Mouse (Mus musculus) limb, embryonic 10.5 days (tissue): ENCODE data around the gene Myo1b. TPM values are rescaled to one million over a fixed set of nuclear protein-coding genes. Genes with fewer than 3 reads are reported as not detected.

Experiments
- DNase-seq: peaks from one replicate; pipeline ENCODE4 v3.0.0-alpha.2; 2017; ENCODE audit warnings: low spot score
- H3K27ac ChIP-seq: fragments of 300-500 bp; sonication (generic); 2 replicates; pipeline ENCODE4 v1.5.1; 2016; ENCODE audit warnings: mild to moderate bottlenecking
- H3K27me3 ChIP-seq: fragments of 300-500 bp; sonication (generic); 2 replicates; pipeline ENCODE4 v1.6.1; 2016; ENCODE audit warnings: low read depth, mild to moderate bottlenecking; ENCODE audit not compliant: poor library complexity, severe bottlenecking
- H3K36me3 ChIP-seq: fragments of 300-500 bp; sonication (generic); 2 replicates; pipeline ENCODE4 v1.6.1; 2016; ENCODE audit warnings: mild to moderate bottlenecking, moderate library complexity
- H3K4me1 ChIP-seq: fragments of 300-500 bp; sonication (generic); 2 replicates; pipeline ENCODE4 v1.6.1; 2016
- H3K4me3 ChIP-seq: fragments of 300-500 bp; sonication (generic); 2 replicates; pipeline ENCODE4 v1.5.1; 2016; ENCODE audit warnings: mild to moderate bottlenecking, moderate library complexity
- H3K9me3 ChIP-seq: fragments of 300-500 bp; sonication (generic); replicated peaks from 2 replicates; pipeline ENCODE4 v1.6.1; 2016; ENCODE audit warnings: mild to moderate bottlenecking
- WGBS: fragments of 180-500 bp; shearing (Covaris S2); methylation state at CpG from one replicate; pipeline ENCODE4 v1.1.7; 2016; 5-methylcytosine and 5-hydroxymethylcytosine counted together
- polyA plus RNA-seq: library from polyadenylated mRNA; unstranded; fragments of >200 nt; fragmentation: Nextera tagmentation; extraction: Ambion mirVana; gene quantifications from 2 replicates; pipeline ENCODE4 v1.2.1, GENCODE M21; 2016

The Myo1b gene
- polyA plus RNA-seq, 1 experiment from 2014 or later: 115 TPM

GRCm38 (mm10) chr1:51747494-51747893 lies 168.4 kb downstream of the Myo1b start:
- Histone ChIP-seq H3K9me3 (no peaks in the 10 kb centered on the region), H3K36me3 (peaks cover 78% of the 10 kb centered on the region), H3K27ac (no peak overlapping the region), H3K4me1 (0 out of 2 replicates have a peak, but pooled peaks cover 5% of the 10 kb centered on the region), H3K27me3 (no peaks in the 10 kb centered on the region), H3K4me3 (no peak overlapping the region)
- no peak for DNase-seq
- WGBS: 41% methylated on average over 12 of the region's 12 CpGs

GRCm38 (mm10) chr1:51746711-51747240 lies 169.1 kb downstream of the Myo1b start:
- H3K4me3 ChIP-seq: no peak overlapping the region
- H3K36me3 ChIP-seq: peaks cover 72% of the 10 kb centered on the region
- no peaks in the 10 kb centered on the region for H3K27me3 ChIP-seq
- H3K9me3 ChIP-seq: no peaks in the 10 kb centered on the region
- H3K27ac ChIP-seq: no peak overlapping the region
- 0 out of 2 replicates have a peak, but pooled peaks cover 5% of the 10 kb centered on the region for H3K4me1 ChIP-seq
- 93% methylated on average over 15 of the region's 15 CpGs for WGBS
- no peak for DNase-seq

DNA sequence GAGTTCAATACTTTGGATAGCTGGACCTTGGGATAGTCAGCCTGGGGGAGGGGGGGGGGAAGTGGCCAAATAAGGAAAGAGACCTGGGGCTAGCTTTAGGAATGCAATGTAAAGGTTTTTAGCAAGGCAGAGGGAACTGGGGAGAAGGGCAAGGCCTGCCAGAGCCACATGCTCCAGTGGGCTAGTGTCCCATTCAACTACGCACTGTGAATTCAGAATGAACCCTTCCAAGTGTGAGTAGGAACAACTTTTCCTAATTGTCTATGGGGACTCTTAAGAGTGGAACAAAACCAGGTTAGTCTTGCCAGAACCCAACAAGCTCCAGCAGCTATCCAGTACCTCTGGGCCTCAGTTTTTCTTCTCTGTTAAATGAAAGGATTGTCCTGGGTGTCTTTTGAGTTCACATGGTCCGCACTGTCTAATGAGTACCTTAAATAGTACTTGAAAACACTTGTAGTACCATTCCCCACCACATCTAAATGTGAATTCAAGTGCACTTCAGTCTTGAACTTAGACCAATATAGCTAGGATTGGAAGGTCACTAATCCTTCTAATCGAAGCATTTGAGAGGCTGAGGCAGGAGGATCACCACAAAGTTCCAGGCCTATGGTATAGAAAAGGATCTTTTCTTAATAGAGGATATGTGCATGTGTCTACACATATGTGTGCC lies 172.0 kb downstream of the Myo1b start:
- no peak overlapping the region for H3K27ac ChIP-seq
- H3K27me3 ChIP-seq: no peaks in the 10 kb centered on the region
- 0 out of 2 replicates have a peak, but pooled peaks cover 5% of the 10 kb centered on the region for H3K4me1 ChIP-seq
- no peak for DNase-seq
- H3K4me3 ChIP-seq: no peak overlapping the region
- H3K36me3 ChIP-seq: peaks cover 52% of the 10 kb centered on the region
- WGBS: 93% methylated on average over 3 of the region's 3 CpGs
- H3K9me3 ChIP-seq: no peaks in the 10 kb centered on the region

DNA sequence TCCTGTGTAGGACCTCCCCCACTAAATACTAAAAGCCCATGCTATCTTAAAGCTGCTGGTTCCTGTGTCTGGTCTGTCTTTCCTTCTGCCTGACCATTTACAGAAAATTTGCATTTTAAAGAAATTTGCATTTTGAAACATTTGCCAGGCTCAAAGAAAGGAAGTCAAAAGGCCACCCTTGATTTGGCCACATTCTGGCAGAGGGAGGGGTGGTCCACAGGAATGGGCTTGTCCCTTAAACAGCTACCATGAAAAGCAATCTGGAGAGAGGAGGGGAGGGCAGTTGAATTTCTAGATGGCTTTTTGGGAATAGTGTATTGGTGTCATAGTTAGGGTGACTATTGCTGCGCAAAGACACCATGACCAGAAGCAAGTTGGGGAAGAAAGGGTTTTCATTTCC lies 173.3 kb downstream of the Myo1b start:
- 0 out of 2 replicates have a peak, but pooled peaks cover 2% of the 10 kb centered on the region for H3K4me1 ChIP-seq
- WGBS: 100% methylated on average over 1 of the region's 1 CpGs
- H3K9me3 ChIP-seq: no peaks in the 10 kb centered on the region
- no peak overlapping the region for H3K27ac ChIP-seq
- no peak for DNase-seq
- H3K36me3 ChIP-seq: peaks cover 41% of the 10 kb centered on the region
- no peaks in the 10 kb centered on the region for H3K27me3 ChIP-seq
- H3K4me3 ChIP-seq: no peak overlapping the region

GRCm38 (mm10) chr1:51740626-51741231 lies 175.1 kb downstream of the Myo1b start:
- DNase-seq: no peak
- Histone ChIP-seq H3K9me3 (no peaks in the 10 kb centered on the region), H3K27me3 (no peaks in the 10 kb centered on the region), H3K4me3 (no peak overlapping the region), H3K4me1 (no peaks in the 10 kb centered on the region), H3K27ac (no peak overlapping the region), H3K36me3 (peaks cover 28% of the 10 kb centered on the region)
- 90% methylated on average over 10 of the region's 10 CpGs for WGBS

- Histone ChIP-seq H3K27ac (no peak overlapping the region), H3K4me3 (no peak overlapping the region), H3K27me3 (no peaks in the 10 kb centered on the region), H3K4me1 (no peaks in the 10 kb centered on the region), H3K36me3 (peaks cover 17% of the 10 kb centered on the region), H3K9me3 (no peaks in the 10 kb centered on the region)
- no peak for DNase-seq
- 86% methylated on average over 5 of the region's 5 CpGs for WGBS
Measured at GRCm38 (mm10) chr1:51739252-51739852, 176.5 kb downstream of the Myo1b start.

DNA sequence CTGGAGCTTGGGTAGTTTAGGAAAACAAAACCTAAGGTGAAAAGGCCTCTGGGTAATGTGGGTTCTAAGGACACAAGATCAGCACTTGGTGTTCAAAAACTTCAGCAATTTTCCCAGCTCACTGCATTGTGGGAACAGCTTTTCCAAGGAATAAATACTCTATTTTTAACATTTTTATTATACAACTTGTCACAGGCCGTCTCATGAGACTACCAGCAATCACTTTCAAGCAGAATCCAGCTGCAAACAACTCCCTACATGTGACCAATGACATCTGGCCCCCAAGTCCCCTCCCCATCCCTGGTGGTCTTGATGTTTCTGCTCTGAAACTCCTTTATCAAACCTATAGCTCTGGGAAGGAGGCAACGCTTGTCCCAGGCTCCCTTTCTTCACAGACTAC lies 179.0 kb downstream of the Myo1b start:
- no peak for DNase-seq
- 78% methylated on average over 2 of the region's 2 CpGs for WGBS
- H3K36me3 ChIP-seq: 0 out of 2 replicates have a peak, but pooled peaks cover 4% of the 10 kb centered on the region
- H3K4me3 ChIP-seq: no peak overlapping the region
- H3K27me3 ChIP-seq: no peaks in the 10 kb centered on the region
- no peaks in the 10 kb centered on the region for H3K4me1 ChIP-seq
- no peaks in the 10 kb centered on the region for H3K9me3 ChIP-seq
- H3K27ac ChIP-seq: no peak overlapping the region

DNA sequence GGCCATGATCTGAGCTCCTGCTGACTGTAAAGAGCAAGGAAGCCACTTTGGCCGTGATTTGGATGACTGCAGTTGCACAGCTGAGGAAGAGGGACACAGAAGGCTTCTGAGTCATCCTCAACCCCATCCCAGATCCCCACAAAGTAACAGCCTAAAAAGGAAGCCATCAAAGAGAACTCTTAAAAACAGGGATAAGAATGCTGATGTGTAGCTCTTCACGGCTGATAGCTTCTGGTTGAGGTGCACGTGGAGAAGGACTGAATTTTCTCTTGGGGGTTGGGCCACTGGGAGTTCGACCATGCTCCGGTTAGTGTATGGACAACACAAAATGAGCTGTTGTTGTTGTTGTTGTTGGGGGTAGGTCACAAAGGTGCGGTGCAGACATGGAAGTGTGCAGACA lies 181.2 kb downstream of the Myo1b start:
- Histone ChIP-seq H3K36me3 (no peaks in the 10 kb centered on the region), H3K4me1 (no peaks in the 10 kb centered on the region), H3K27ac (no peak overlapping the region), H3K27me3 (no peaks in the 10 kb centered on the region), H3K9me3 (no peaks in the 10 kb centered on the region), H3K4me3 (no peak overlapping the region)
- no peak for DNase-seq
- 87% methylated on average over 6 of the region's 6 CpGs for WGBS

- Histone ChIP-seq H3K4me1 (no peaks in the 10 kb centered on the region), H3K27ac (no peak overlapping the region), H3K4me3 (no peak overlapping the region), H3K36me3 (no peaks in the 10 kb centered on the region), H3K9me3 (no peaks in the 10 kb centered on the region), H3K27me3 (no peaks in the 10 kb centered on the region)
- 95% methylated on average over 1 of the region's 1 CpGs for WGBS
- DNase-seq: no peak
Measured at GRCm38 (mm10) chr1:51729407-51729806, 186.5 kb downstream of the Myo1b start.

DNA sequence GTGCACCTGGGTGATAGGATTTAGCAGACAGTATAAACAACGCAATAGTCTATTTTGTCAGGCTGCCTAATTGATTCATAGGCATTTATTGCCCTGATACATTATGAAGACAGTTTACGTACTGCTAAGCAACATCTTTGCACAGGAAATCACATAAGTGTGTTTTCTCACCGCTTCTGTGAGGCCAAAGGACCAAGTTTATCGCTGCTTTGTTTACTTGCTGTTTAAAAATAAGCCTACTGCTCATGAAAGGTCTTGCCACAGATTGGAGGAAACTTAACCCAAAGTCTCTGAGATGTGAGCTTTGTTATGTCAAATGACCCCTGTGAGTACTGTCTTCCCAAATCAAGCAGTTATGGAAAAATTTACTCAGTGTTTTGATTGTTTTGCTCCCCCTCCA lies 187.1 kb downstream of the Myo1b start:
- no peak for DNase-seq
- no peaks in the 10 kb centered on the region for H3K4me1 ChIP-seq
- no peaks in the 10 kb centered on the region for H3K36me3 ChIP-seq
- no peaks in the 10 kb centered on the region for H3K27me3 ChIP-seq
- H3K4me3 ChIP-seq: no peak overlapping the region
- no peaks in the 10 kb centered on the region for H3K9me3 ChIP-seq
- no peak overlapping the region for H3K27ac ChIP-seq
- WGBS: 88% methylated on average over 4 of the region's 4 CpGs

DNA sequence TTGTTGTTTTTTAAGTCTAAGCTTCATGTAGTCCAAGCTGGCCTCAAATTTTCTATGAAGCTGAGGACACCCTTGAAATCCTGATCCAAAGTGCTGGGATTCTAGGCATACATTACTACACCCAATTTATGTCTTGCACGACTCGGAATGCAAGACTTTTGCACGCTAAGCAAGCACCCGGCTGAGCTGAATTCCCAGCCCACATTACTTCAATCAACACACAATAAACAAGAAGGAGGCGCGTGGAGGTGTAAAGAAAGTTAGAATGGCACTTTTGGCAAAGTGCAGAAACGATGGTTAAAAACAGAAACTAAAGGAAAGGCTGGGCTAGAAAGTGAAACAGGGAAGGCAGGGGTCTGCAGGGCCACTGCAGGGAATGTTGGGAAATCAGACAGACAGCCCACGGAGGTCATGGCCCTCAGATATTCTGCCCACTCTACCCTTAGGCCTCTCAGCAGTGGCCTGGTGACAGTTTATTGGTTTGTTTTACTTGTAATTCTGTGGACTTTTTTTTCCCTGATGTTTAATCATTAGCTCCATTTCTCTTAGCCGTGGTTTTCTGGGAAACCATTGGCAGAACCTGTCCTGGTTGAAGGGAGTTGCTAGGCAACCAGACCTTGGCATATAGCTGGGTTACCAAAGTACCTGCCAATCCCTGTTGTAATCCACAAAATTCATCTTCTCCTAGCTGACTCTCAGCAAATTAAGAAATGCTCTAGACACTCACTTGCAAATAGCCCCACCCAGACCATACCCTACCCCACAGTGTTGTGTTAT lies 195.8 kb downstream of the Myo1b start:
- H3K4me3 ChIP-seq: peak overlapping the region; percentile 5; the same call in 1 of the 2 replicates
- no peaks in the 10 kb centered on the region for H3K36me3 ChIP-seq
- H3K27me3 ChIP-seq: no peaks in the 10 kb centered on the region
- H3K9me3 ChIP-seq: no peaks in the 10 kb centered on the region
- H3K4me1 ChIP-seq: peaks cover 8% of the 10 kb centered on the region; the same call in 1 of the 2 replicates
- no peak for DNase-seq
- no peak overlapping the region for H3K27ac ChIP-seq
- WGBS: 69% methylated on average over 9 of the region's 9 CpGs

GRCm38 (mm10) chr1:51710831-51711230 lies 205.0 kb downstream of the Myo1b start:
- H3K27me3 ChIP-seq: no peaks in the 10 kb centered on the region
- H3K36me3 ChIP-seq: no peaks in the 10 kb centered on the region
- no peak for DNase-seq
- no peaks in the 10 kb centered on the region for H3K9me3 ChIP-seq
- H3K4me3 ChIP-seq: no peak overlapping the region
- peaks cover 4% of the 10 kb centered on the region; the same call in 1 of the 2 replicates for H3K4me1 ChIP-seq
- H3K27ac ChIP-seq: no peak overlapping the region
- 93% methylated on average over 2 of the region's 2 CpGs for WGBS
